Mouse (Mus musculus) forebrain, embryonic 16.5 days (tissue): ENCODE data around the gene Olfr1016. TPM values are rescaled to one million over a fixed set of nuclear protein-coding genes. Genes with fewer than 3 reads are reported as not detected.

Experiments
- ATAC-seq: fragments of 200-750 bp; cut with Nextera tagmentation; 2 replicates; pipeline ENCODE4 v1.8.0; 2017; ENCODE audit warnings: mild to moderate bottlenecking, moderate library complexity
- H3K27ac ChIP-seq: fragments of 300-500 bp; sonication (generic); 2 replicates; pipeline ENCODE4 v1.5.1; 2014; ENCODE audit warnings: low read length, control low read depth
- H3K27me3 ChIP-seq: fragments of 300-500 bp; sonication (generic); replicated peaks from 2 replicates; pipeline ENCODE4 v1.6.1; 2014; ENCODE audit warnings: low read length; ENCODE audit not compliant: control insufficient read depth, insufficient read depth
- H3K36me3 ChIP-seq: fragments of 300-500 bp; sonication (generic); 2 replicates; pipeline ENCODE4 v1.6.1; 2014; ENCODE audit not compliant: control insufficient read depth, insufficient read depth
- H3K4me1 ChIP-seq: fragments of 300-500 bp; sonication (generic); replicated peaks from 2 replicates; pipeline ENCODE4 v1.6.1; 2014; ENCODE audit warnings: low read length; ENCODE audit not compliant: control insufficient read depth, insufficient read depth
- H3K4me2 ChIP-seq: fragments of 300-500 bp; sonication (generic); 2 replicates; pipeline ENCODE4 v1.6.1; 2014; ENCODE audit warnings: mild to moderate bottlenecking, low read length, control low read depth
- H3K4me3 ChIP-seq: fragments of 300-500 bp; sonication (generic); replicated peaks from 2 replicates; pipeline ENCODE4 v1.5.1; 2014; ENCODE audit warnings: mild to moderate bottlenecking, low read length, control low read depth
- H3K9ac ChIP-seq: fragments of 300-500 bp; sonication (generic); replicated peaks from 2 replicates; pipeline ENCODE4 v1.6.1; 2014; ENCODE audit warnings: low read depth, low read length, control low read depth
- H3K9me3 ChIP-seq: fragments of 300-500 bp; sonication (generic); 2 replicates; pipeline ENCODE4 v1.6.1; 2016; ENCODE audit warnings: low read length; ENCODE audit not compliant: control insufficient read depth
- WGBS: fragments of 180-500 bp; shearing (Covaris S2); extraction: QIAGEN DNeasy Blood & Tissue Kit; methylation state at CpG from one replicate; pipeline ENCODE4 v1.1.7; 2014; 5-methylcytosine and 5-hydroxymethylcytosine counted together
- polyA plus RNA-seq: library from polyadenylated mRNA; unstranded; fragments of >200 nt; fragmentation: Nextera tagmentation; extraction: Ambion mirVana; gene quantifications from 2 replicates; pipeline ENCODE4 v1.2.1, GENCODE M21; 2015

The Olfr1016 gene
- not detected in 2 replicates for polyA plus RNA-seq

GRCm38 (mm10) chr2:85802444-85802843 is at the start of gene Olfr1016:
Olfr1016 (minus strand) TSS chr2:85802544.
- no peak within 1 kb of the TSS for H3K9ac ChIP-seq
- ATAC-seq: no peak
- WGBS: 89% methylated on average over 2 of the region's 2 CpGs
- H3K27ac ChIP-seq: no peak within 1 kb of the TSS
- no peak within 1 kb of the TSS for H3K4me2 ChIP-seq
- H3K27me3 ChIP-seq: no peaks in the 10 kb centered on the region
- H3K4me1 ChIP-seq: no peaks in the 10 kb centered on the region
- no peaks in the 10 kb centered on the region for H3K36me3 ChIP-seq
- no peaks in the 10 kb centered on the region for H3K9me3 ChIP-seq
- H3K4me3 ChIP-seq: no peak within 1 kb of the TSS

GRCm38 (mm10) chr2:85846730-85847129 is 44.4 kb upstream of the Olfr1016 start, which contains the start of gene Olfr1020:
Olfr1020 (plus strand) TSS chr2:85847030.
- no peak within 1 kb of the TSS for H3K27ac ChIP-seq
- no peak within 1 kb of the TSS for H3K4me3 ChIP-seq
- H3K36me3 ChIP-seq: no peaks in the 10 kb centered on the region
- H3K9me3 ChIP-seq: no peaks in the 10 kb centered on the region
- no peak within 1 kb of the TSS for H3K9ac ChIP-seq
- no peaks in the 10 kb centered on the region for H3K4me1 ChIP-seq
- no peaks in the 10 kb centered on the region for H3K27me3 ChIP-seq
- no peak for ATAC-seq
- WGBS: 84% methylated on average over 1 of the region's 1 CpGs
- no peak within 1 kb of the TSS for H3K4me2 ChIP-seq

GRCm38 (mm10) chr2:85845383-85845782 is 43.0 kb upstream of the Olfr1016 start, which contains the start of gene Olfr1019:
Olfr1019 (minus strand) TSS chr2:85845483.
- Histone ChIP-seq H3K27ac (no peak within 1 kb of the TSS), H3K27me3 (no peaks in the 10 kb centered on the region), H3K4me2 (no peak within 1 kb of the TSS), H3K4me1 (no peaks in the 10 kb centered on the region), H3K4me3 (no peak within 1 kb of the TSS), H3K36me3 (no peaks in the 10 kb centered on the region), H3K9me3 (no peaks in the 10 kb centered on the region), H3K9ac (no peak within 1 kb of the TSS)
- no peak for ATAC-seq

GRCm38 (mm10) chr2:85818179-85818578 is 15.8 kb upstream of the Olfr1016 start, which contains the start of gene Olfr1018:
Olfr1018 (plus strand) TSS chr2:85818479.
- H3K4me1 ChIP-seq: no peaks in the 10 kb centered on the region
- no peaks in the 10 kb centered on the region for H3K9me3 ChIP-seq
- ATAC-seq: no peak
- no peak within 1 kb of the TSS for H3K4me2 ChIP-seq
- no peaks in the 10 kb centered on the region for H3K36me3 ChIP-seq
- H3K27ac ChIP-seq: no peak within 1 kb of the TSS
- H3K9ac ChIP-seq: no peak within 1 kb of the TSS
- H3K27me3 ChIP-seq: no peaks in the 10 kb centered on the region
- no peak within 1 kb of the TSS for H3K4me3 ChIP-seq

GRCm38 (mm10) chr2:85804501-85804900 is 2.2 kb upstream of the Olfr1016 start:
- H3K4me1 ChIP-seq: no peaks in the 10 kb centered on the region
- H3K9me3 ChIP-seq: no peaks in the 10 kb centered on the region
- H3K4me2 ChIP-seq: no peak overlapping the region
- H3K4me3 ChIP-seq: no peak overlapping the region
- no peaks in the 10 kb centered on the region for H3K27me3 ChIP-seq
- ATAC-seq: no peak
- WGBS: 93% methylated on average over 4 of the region's 4 CpGs
- no peaks in the 10 kb centered on the region for H3K36me3 ChIP-seq
- H3K9ac ChIP-seq: no peak overlapping the region
- no peak overlapping the region for H3K27ac ChIP-seq

- Histone ChIP-seq H3K27ac (no peak overlapping the region), H3K36me3 (no peaks in the 10 kb centered on the region), H3K4me3 (no peak overlapping the region), H3K27me3 (no peaks in the 10 kb centered on the region), H3K4me1 (no peaks in the 10 kb centered on the region), H3K9me3 (no peaks in the 10 kb centered on the region), H3K4me2 (no peak overlapping the region), H3K9ac (no peak overlapping the region)
- WGBS: 15% methylated on average over 2 of the region's 2 CpGs
- no peak for ATAC-seq
These were observed 10.0 kb downstream of the Olfr1016 start for GRCm38 (mm10) chr2:85792331-85792730.

- no peak within 1 kb of the TSS for H3K4me2 ChIP-seq
- no peaks in the 10 kb centered on the region for H3K36me3 ChIP-seq
- H3K4me3 ChIP-seq: no peak within 1 kb of the TSS
- no peaks in the 10 kb centered on the region for H3K9me3 ChIP-seq
- H3K4me1 ChIP-seq: no peaks in the 10 kb centered on the region
- H3K27me3 ChIP-seq: no peaks in the 10 kb centered on the region
- H3K27ac ChIP-seq: no peak within 1 kb of the TSS
- no peak within 1 kb of the TSS for H3K9ac ChIP-seq
- no peak for ATAC-seq
These were observed 20.6 kb downstream of the Olfr1016 start, which contains the start of gene Olfr1015 for GRCm38 (mm10) chr2:85781717-85782116. Olfr1015 (plus strand) TSS chr2:85782017.

GRCm38 (mm10) chr2:85772413-85772812 is 29.9 kb downstream of the Olfr1016 start, which contains the start of gene Olfr1014:
Olfr1014 (plus strand) TSS chr2:85772713.
- H3K4me2 ChIP-seq: no peak within 1 kb of the TSS
- H3K9ac ChIP-seq: no peak within 1 kb of the TSS
- no peak for ATAC-seq
- no peak within 1 kb of the TSS for H3K27ac ChIP-seq
- H3K9me3 ChIP-seq: no peaks in the 10 kb centered on the region
- H3K4me3 ChIP-seq: no peak within 1 kb of the TSS
- no peaks in the 10 kb centered on the region for H3K4me1 ChIP-seq
- H3K36me3 ChIP-seq: no peaks in the 10 kb centered on the region
- H3K27me3 ChIP-seq: no peaks in the 10 kb centered on the region

GRCm38 (mm10) chr2:85766798-85767197 is 35.5 kb downstream of the Olfr1016 start, which contains the start of gene Olfr1013:
Olfr1013 (plus strand) TSS chr2:85767098.
- H3K4me1 ChIP-seq: no peaks in the 10 kb centered on the region
- H3K36me3 ChIP-seq: no peaks in the 10 kb centered on the region
- H3K27me3 ChIP-seq: no peaks in the 10 kb centered on the region
- no peak within 1 kb of the TSS for H3K27ac ChIP-seq
- no peak within 1 kb of the TSS for H3K4me2 ChIP-seq
- no peak within 1 kb of the TSS for H3K4me3 ChIP-seq
- ATAC-seq: no peak
- no peak within 1 kb of the TSS for H3K9ac ChIP-seq
- no peaks in the 10 kb centered on the region for H3K9me3 ChIP-seq

GRCm38 (mm10) chr2:85762666-85763065 is 39.7 kb downstream of the Olfr1016 start, which contains the start of gene Olfr1012:
Olfr1012 (minus strand) TSS chr2:85762766.
- Histone ChIP-seq H3K4me1 (no peaks in the 10 kb centered on the region), H3K9me3 (no peaks in the 10 kb centered on the region), H3K27ac (no peak within 1 kb of the TSS), H3K4me2 (no peak within 1 kb of the TSS), H3K4me3 (no peak within 1 kb of the TSS), H3K27me3 (no peaks in the 10 kb centered on the region), H3K9ac (no peak within 1 kb of the TSS), H3K36me3 (no peaks in the 10 kb centered on the region)
- WGBS: 73% methylated on average over 1 of the region's 1 CpGs
- ATAC-seq: no peak
